Mouse (Mus musculus) intestine, embryonic 15.5 days (tissue): ENCODE data around the gene Riok2. TPM values are rescaled to one million over a fixed set of nuclear protein-coding genes. Genes with fewer than 3 reads are reported as not detected.

Experiments used
- ATAC-seq: fragments of 200-750 bp; cut with Nextera tagmentation; 2 replicates; pipeline ENCODE4 v1.8.0; 2017; ENCODE audit warnings: moderate TSS enrichment, moderate library complexity
- H3K27ac ChIP-seq: fragments of 300-500 bp; sonication (generic); 2 replicates; pipeline ENCODE4 v1.5.1; 2015; ENCODE audit warnings: mild to moderate bottlenecking, inconsistent platforms
- H3K27me3 ChIP-seq: fragments of 300-500 bp; sonication (generic); replicated peaks from 2 replicates; pipeline ENCODE4 v1.6.1; 2015; ENCODE audit warnings: inconsistent platforms
- H3K36me3 ChIP-seq: fragments of 300-500 bp; sonication (generic); 2 replicates; pipeline ENCODE4 v1.6.1; 2015; ENCODE audit warnings: inconsistent platforms
- H3K4me1 ChIP-seq: fragments of 300-500 bp; sonication (generic); replicated peaks from 2 replicates; pipeline ENCODE4 v1.6.1; 2015; ENCODE audit warnings: inconsistent platforms
- H3K4me2 ChIP-seq: fragments of 300-500 bp; sonication (generic); replicated peaks from 2 replicates; pipeline ENCODE4 v1.6.1; 2015; ENCODE audit warnings: mild to moderate bottlenecking, inconsistent platforms
- H3K4me3 ChIP-seq: fragments of 300-500 bp; sonication (generic); replicated peaks from 2 replicates; pipeline ENCODE4 v1.5.1; 2015; ENCODE audit warnings: inconsistent platforms
- H3K9ac ChIP-seq: fragments of 300-500 bp; sonication (generic); 2 replicates; pipeline ENCODE4 v1.6.1; 2015; ENCODE audit warnings: inconsistent platforms
- H3K9me3 ChIP-seq: fragments of 300-500 bp; sonication (generic); 2 replicates; pipeline ENCODE4 v1.6.1; 2016; ENCODE audit warnings: inconsistent platforms
- WGBS: fragments of 180-500 bp; shearing (Covaris S2); methylation state at CpG from one replicate; pipeline ENCODE4 v1.1.7; 2015; 5-methylcytosine and 5-hydroxymethylcytosine counted together
- polyA plus RNA-seq: library from polyadenylated mRNA; unstranded; fragments of >200 nt; fragmentation: Nextera tagmentation; extraction: Ambion mirVana; gene quantifications from 2 replicates; pipeline ENCODE4 v1.2.1, GENCODE M21; 2015

Riok2 gene
- polyA plus RNA-seq, 1 experiment from 2014 or later = 30.0 TPM

DNA sequence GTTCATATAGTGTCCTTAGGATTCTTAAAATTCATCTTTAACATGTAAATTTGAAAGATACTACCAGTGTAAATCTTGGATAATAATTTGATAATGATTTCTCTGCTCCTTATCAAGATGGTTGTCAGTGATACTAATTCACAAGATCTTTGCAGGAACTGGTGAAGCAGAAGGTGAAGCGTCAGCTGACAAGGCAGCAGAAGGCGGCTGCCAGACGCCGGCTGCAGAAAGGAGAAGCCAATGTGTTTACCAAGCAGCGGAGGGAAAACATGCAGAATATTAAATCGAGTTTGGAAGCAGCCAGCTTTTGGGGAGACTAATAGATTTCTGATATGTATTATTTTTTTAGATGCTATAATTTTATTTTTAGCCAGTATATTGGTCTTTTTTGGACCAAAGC is 19.2 kb downstream of the Riok2 start:
- Histone ChIP-seq H3K4me3 (no peak overlapping the region), H3K4me2 (no peak overlapping the region), H3K27me3 (no peaks in the 10 kb centered on the region), H3K27ac (no peak overlapping the region), H3K36me3 (0 out of 2 replicates have a peak, but pooled peaks cover 9% of the 10 kb centered on the region), H3K9ac (no peak overlapping the region), H3K9me3 (no peaks in the 10 kb centered on the region), H3K4me1 (no peaks in the 10 kb centered on the region)
- no peak for ATAC-seq
- WGBS = 83% methylated on average over 6 of the region's 6 CpGs

DNA sequence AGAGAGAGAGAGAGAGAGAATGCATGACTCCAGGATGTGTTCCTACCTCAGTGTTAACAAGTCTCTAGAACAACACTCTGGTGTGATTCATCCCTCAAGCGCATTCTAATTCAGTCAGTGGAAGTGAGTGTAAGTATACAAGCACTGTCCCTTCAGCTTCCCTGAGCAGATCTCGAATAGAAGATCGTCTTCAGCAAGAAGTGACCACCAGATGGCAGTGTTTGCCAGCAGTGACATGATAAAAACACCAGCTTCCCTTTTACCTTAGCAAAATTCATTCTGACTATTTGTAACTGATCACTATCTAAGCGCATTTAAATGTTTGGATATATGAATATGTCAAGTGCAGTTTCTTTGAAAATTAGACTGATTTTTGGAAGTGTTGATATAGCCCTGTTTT is 20.2 kb downstream of the Riok2 start:
- WGBS = 31% methylated on average over 4 of the region's 4 CpGs
- ATAC-seq = 0 out of 2 replicates have a peak, but pooled peaks have one; percentile 61
- H3K4me1 ChIP-seq = no peaks in the 10 kb centered on the region

GRCm38 (mm10) chr17:17396869-17397268 is 22.8 kb downstream of the Riok2 start:
- Histone ChIP-seq H3K27ac (no peak overlapping the region), H3K4me1 (no peaks in the 10 kb centered on the region), H3K4me3 (no peak overlapping the region), H3K9me3 (no peaks in the 10 kb centered on the region), H3K4me2 (no peak overlapping the region), H3K27me3 (no peaks in the 10 kb centered on the region), H3K36me3 (0 out of 2 replicates have a peak, but pooled peaks cover 2% of the 10 kb centered on the region), H3K9ac (no peak overlapping the region)
- WGBS = 75% methylated on average over 1 of the region's 1 CpGs
- no peak for ATAC-seq

More for the DNA sequence above, 20.2 kb downstream of the Riok2 start:
- no peak overlapping the region for H3K9ac ChIP-seq
- H3K4me3 ChIP-seq = no peak overlapping the region
- H3K36me3 ChIP-seq = 0 out of 2 replicates have a peak, but pooled peaks cover 9% of the 10 kb centered on the region
- no peak overlapping the region for H3K4me2 ChIP-seq
- no peak overlapping the region for H3K27ac ChIP-seq
- no peaks in the 10 kb centered on the region for H3K27me3 ChIP-seq
- no peaks in the 10 kb centered on the region for H3K9me3 ChIP-seq

- no peak for ATAC-seq
- 66% methylated on average over 2 of the region's 2 CpGs for WGBS
- H3K4me1 ChIP-seq = no peaks in the 10 kb centered on the region
- H3K9me3 ChIP-seq = no peaks in the 10 kb centered on the region
- H3K4me3 ChIP-seq = no peak overlapping the region
- no peaks in the 10 kb centered on the region for H3K36me3 ChIP-seq
- no peak overlapping the region for H3K27ac ChIP-seq
- no peak overlapping the region for H3K4me2 ChIP-seq
- H3K9ac ChIP-seq = no peak overlapping the region
- no peaks in the 10 kb centered on the region for H3K27me3 ChIP-seq
Observed at GRCm38 (mm10) chr17:17398664-17399063, 24.6 kb downstream of the Riok2 start.

- Histone ChIP-seq H3K36me3 (no peaks in the 10 kb centered on the region), H3K4me2 (no peak within 1 kb of the TSS; the same call in 1 of the 2 replicates), H3K9ac (no peak within 1 kb of the TSS), H3K9me3 (no peaks in the 10 kb centered on the region), H3K27me3 (no peaks in the 10 kb centered on the region), H3K27ac (no peak within 1 kb of the TSS), H3K4me1 (no peaks in the 10 kb centered on the region), H3K4me3 (no peak within 1 kb of the TSS)
- ATAC-seq = peak; percentile 82
- WGBS = 35% methylated on average over 6 of the region's 6 CpGs
Observed at GRCm38 (mm10) chr17:17402222-17403004, 28.3 kb downstream of the Riok2 start, which contains the start of gene Lix1. Lix1 (plus strand) TSS chr17:17402672.

DNA sequence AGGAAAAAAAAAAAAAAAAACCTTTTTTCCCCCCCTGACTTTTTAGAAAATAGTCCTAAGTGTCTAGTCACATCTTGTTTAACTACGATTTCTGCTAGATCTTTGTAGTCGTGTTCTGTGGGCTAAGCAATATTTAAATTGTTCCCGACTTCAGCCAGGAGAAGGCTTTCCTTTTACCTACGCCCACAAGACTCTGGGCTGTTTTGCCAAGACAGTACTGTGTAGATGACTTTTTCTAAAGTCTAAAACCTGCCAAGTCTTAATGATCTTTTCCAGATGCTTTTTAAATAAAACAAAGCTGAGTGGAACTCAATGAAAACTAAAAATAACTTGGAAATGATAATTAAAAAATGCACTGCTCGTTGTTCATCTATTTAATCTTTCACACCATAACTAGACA is 28.9 kb downstream of the Riok2 start:
- no peak overlapping the region for H3K4me3 ChIP-seq
- H3K36me3 ChIP-seq = no peaks in the 10 kb centered on the region
- H3K9ac ChIP-seq = no peak overlapping the region
- no peaks in the 10 kb centered on the region for H3K9me3 ChIP-seq
- 38% methylated on average over 5 of the region's 5 CpGs for WGBS
- H3K27ac ChIP-seq = no peak overlapping the region
- no peak for ATAC-seq
- no peaks in the 10 kb centered on the region for H3K27me3 ChIP-seq
- H3K4me2 ChIP-seq = no peak overlapping the region; the same call in 1 of the 2 replicates
- H3K4me1 ChIP-seq = no peaks in the 10 kb centered on the region

DNA sequence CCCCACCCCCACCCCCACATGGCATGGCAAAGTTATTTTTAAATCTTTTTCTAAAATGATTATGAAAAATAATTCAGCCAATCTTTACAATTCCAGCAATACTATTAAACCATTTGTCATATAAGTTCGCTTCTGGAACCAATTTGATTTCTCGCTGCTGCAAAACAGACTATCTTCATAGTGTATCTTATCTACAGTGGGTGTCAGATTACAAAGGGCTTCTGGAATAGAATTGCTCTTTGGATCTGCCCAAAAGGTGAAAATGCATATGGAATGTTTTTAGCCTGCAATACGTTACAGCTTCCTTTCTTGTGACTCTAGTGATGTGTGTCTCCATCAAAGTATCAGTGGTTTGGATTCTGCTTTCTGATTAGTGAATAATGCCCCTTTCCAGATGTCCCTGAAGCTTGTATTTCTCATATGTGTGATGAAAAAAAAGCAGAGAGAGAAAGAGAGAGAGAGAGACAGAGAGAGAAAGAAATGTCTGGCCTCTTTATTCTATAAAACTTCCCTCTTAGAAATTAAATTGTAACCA is 29.5 kb downstream of the Riok2 start:
- no peak for ATAC-seq
- H3K27ac ChIP-seq = no peak overlapping the region
- H3K4me1 ChIP-seq = no peaks in the 10 kb centered on the region
- no peaks in the 10 kb centered on the region for H3K36me3 ChIP-seq
- H3K9me3 ChIP-seq = no peaks in the 10 kb centered on the region
- no peaks in the 10 kb centered on the region for H3K27me3 ChIP-seq
- WGBS = 26% methylated on average over 3 of the region's 3 CpGs
- no peak overlapping the region for H3K4me3 ChIP-seq
- H3K4me2 ChIP-seq = no peak overlapping the region
- H3K9ac ChIP-seq = no peak overlapping the region

DNA sequence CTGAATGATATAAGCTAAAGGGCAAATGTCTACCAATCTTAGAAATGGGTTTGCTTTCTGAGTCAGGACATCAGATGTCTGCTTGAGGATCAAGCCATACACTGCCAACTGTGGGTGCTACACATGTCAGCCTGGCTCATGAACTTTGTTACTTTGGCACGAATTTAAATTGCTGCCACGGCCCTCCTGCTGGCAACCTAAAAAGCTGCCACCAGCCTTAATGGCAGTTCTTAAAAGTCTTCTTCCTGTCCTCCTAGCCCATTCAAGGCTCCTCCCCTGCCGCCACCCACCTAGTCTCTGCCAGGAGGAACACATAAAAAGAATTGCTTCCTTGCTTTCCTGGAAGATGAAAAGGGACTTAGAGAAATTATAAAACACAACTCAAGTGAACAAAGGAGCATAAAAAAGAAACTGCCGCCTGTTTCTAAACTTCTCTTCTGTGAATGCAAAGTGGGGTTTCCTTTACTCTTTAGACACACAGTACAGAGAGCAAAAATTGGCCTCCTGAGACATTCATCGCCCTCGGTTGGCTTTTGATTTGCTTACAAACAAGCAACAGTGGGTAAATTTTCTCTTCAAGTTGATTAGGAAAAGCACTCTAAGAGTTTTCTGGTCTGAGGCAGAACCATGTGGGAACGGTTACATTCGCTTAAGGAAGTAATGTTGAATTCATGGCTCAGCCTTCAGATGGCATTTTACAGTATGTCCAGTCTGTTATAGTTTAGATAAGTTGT is 30.9 kb downstream of the Riok2 start:
- Histone ChIP-seq H3K27ac (no peak overlapping the region), H3K36me3 (no peaks in the 10 kb centered on the region), H3K27me3 (no peaks in the 10 kb centered on the region), H3K4me1 (no peaks in the 10 kb centered on the region), H3K4me2 (no peak overlapping the region), H3K9ac (no peak overlapping the region), H3K9me3 (no peaks in the 10 kb centered on the region), H3K4me3 (no peak overlapping the region)
- 46% methylated on average over 8 of the region's 8 CpGs for WGBS
- ATAC-seq = no peak

DNA sequence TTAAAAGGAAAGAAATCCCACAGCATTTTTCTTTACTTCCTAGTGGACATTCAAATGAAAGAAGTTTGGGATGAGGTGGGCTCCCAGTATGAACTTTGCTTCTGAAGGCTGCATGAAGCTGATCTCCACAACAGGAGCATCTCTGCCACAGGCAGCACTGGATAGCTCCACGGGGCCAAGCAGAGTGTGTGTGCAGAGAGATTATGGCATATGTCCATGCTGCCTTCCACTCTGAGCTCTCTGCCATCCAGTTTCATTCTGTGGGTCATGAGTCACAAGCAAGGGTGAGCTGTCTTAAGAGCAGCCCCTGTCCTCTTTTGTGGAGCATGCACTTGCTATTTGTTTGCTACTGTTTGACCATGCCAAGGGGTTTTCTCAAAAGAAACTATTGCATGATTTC is 31.5 kb downstream of the Riok2 start:
- no peak overlapping the region for H3K9ac ChIP-seq
- H3K4me1 ChIP-seq = no peaks in the 10 kb centered on the region
- H3K9me3 ChIP-seq = no peaks in the 10 kb centered on the region
- H3K36me3 ChIP-seq = no peaks in the 10 kb centered on the region
- no peaks in the 10 kb centered on the region for H3K27me3 ChIP-seq
- WGBS = 41% methylated on average over 1 of the region's 1 CpGs
- H3K4me3 ChIP-seq = no peak overlapping the region
- H3K4me2 ChIP-seq = no peak overlapping the region
- ATAC-seq = no peak
- H3K27ac ChIP-seq = no peak overlapping the region

- no peak for ATAC-seq
- no peak overlapping the region for H3K4me2 ChIP-seq
- 70% methylated on average over 6 of the region's 6 CpGs for WGBS
- H3K9me3 ChIP-seq = no peaks in the 10 kb centered on the region
- no peaks in the 10 kb centered on the region for H3K27me3 ChIP-seq
- no peak overlapping the region for H3K27ac ChIP-seq
- H3K4me1 ChIP-seq = no peaks in the 10 kb centered on the region
- H3K4me3 ChIP-seq = no peak overlapping the region
- H3K9ac ChIP-seq = no peak overlapping the region
- H3K36me3 ChIP-seq = no peaks in the 10 kb centered on the region
Observed at GRCm38 (mm10) chr17:17408137-17408536, 34.0 kb downstream of the Riok2 start.

GRCm38 (mm10) chr17:17408720-17409478 is 34.8 kb downstream of the Riok2 start:
- ATAC-seq = no peak
- 77% methylated on average over 6 of the region's 6 CpGs for WGBS

DNA sequence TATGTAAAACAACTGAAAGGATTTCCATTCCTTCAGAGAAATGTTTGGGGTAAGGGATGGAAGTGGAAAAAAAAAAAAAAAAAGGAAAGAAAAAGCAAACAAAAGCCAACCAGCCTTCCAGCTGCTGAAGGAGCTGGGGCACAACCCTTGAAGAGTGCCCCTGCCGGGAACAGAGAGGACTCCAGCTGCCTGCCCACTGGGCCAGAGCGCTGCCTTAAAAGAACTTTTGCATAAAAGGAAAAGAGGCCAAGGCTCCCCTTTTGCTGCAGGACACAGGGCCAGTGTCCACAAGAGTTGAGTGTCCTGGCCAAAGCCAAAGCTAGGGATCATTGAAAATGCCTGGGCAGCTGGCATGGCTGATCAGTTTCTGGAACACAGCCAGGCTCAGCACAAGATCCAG is 35.5 kb downstream of the Riok2 start:
- no peaks in the 10 kb centered on the region for H3K9me3 ChIP-seq
- WGBS = 23% methylated on average over 2 of the region's 2 CpGs

More at GRCm38 (mm10) chr17:17408720-17409478, 34.8 kb downstream of the Riok2 start:
- no peak overlapping the region for H3K4me3 ChIP-seq
- H3K4me2 ChIP-seq = no peak overlapping the region
- no peaks in the 10 kb centered on the region for H3K36me3 ChIP-seq
- H3K9me3 ChIP-seq = no peaks in the 10 kb centered on the region
- H3K9ac ChIP-seq = no peak overlapping the region
- H3K27me3 ChIP-seq = no peaks in the 10 kb centered on the region
- no peaks in the 10 kb centered on the region for H3K4me1 ChIP-seq
- H3K27ac ChIP-seq = no peak overlapping the region

More for the DNA sequence above, 35.5 kb downstream of the Riok2 start:
- H3K27me3 ChIP-seq = no peaks in the 10 kb centered on the region
- no peak overlapping the region for H3K4me3 ChIP-seq
- no peaks in the 10 kb centered on the region for H3K36me3 ChIP-seq
- H3K4me2 ChIP-seq = no peak overlapping the region
- no peak overlapping the region for H3K9ac ChIP-seq
- H3K4me1 ChIP-seq = no peaks in the 10 kb centered on the region
- no peak overlapping the region for H3K27ac ChIP-seq
- no peak for ATAC-seq
